Mouse (Mus musculus) CH12.LX (cell line): ENCODE measurements at regions not wholly inside any gene's neighbourhood (a gene's known extent, or its start where the extent isn't known, plus 50 kb on each side); places are given as distances from the start of the nearest gene placed in this dataset.

Experiments used
- DNase-seq: peaks from one replicate; pipeline ENCODE4 v3.0.0-alpha.2; 2013; ENCODE audit errors: extremely low read depth
- H3K27ac ChIP-seq: 2 replicates; pipeline ENCODE4 v1.5.1; 2012; ENCODE audit warnings: low read depth, mild to moderate bottlenecking, control low read depth, moderate library complexity; ENCODE audit not compliant: insufficient read depth
- H3K27me3 ChIP-seq: replicated peaks from 2 replicates; pipeline ENCODE3; 2012; ENCODE audit warnings: inconsistent platforms
- H3K36me3 ChIP-seq, 2 experiments: replicated peaks in 1 of 2; 2 replicates each; pipeline versions ENCODE3 to v1.6.1; 2012; ENCODE audit warnings: inconsistent platforms in 1 of 2, low read length in 1 of 2, mild to moderate bottlenecking in 1 of 2, mixed read lengths in 1 of 2, moderate library complexity in 1 of 2; ENCODE audit not compliant: control insufficient read depth in 1 of 2, insufficient read depth in 1 of 2
- H3K4me1 ChIP-seq, 2 experiments: 2 replicates each; pipeline ENCODE4 v1.6.1; 2012; ENCODE audit warnings: inconsistent platforms in 1 of 2, moderate library complexity in 1 of 2; ENCODE audit not compliant: insufficient read depth in 2 of 2, control insufficient read depth in 1 of 2
- H3K4me2 ChIP-seq: 2 replicates; pipeline ENCODE4 v1.6.1; 2012; ENCODE audit warnings: low read depth, mild to moderate bottlenecking, control low read depth; ENCODE audit not compliant: poor library complexity, insufficient read depth, severe bottlenecking
- H3K4me3 ChIP-seq, 3 experiments: fragments of 150-350 bp in 1 of 3; sonication (generic) in 1 of 3; replicated peaks in 1 of 3; 2 replicates each; pipeline versions ENCODE3 to v1.5.1; 2011 to 2012; ENCODE audit warnings: low read depth in 2 of 3, low read length in 2 of 3, mild to moderate bottlenecking in 2 of 3, moderate library complexity in 2 of 3, control low read depth in 1 of 3, improper control_type of control experiment in 1 of 3, inconsistent platforms in 1 of 3, mixed read lengths in 1 of 3; ENCODE audit not compliant: poor library complexity in 1 of 3
- H3K79me2 ChIP-seq: replicated peaks from 2 replicates; pipeline ENCODE4 v1.6.1; 2012; ENCODE audit warnings: mild to moderate bottlenecking, moderate library complexity; ENCODE audit not compliant: control insufficient read depth, poor library complexity, insufficient read depth, severe bottlenecking; ENCODE audit errors: extremely low read depth
- H3K9ac ChIP-seq: 2 replicates; pipeline ENCODE4 v1.6.1; 2012; ENCODE audit warnings: low read depth, mild to moderate bottlenecking, control low read depth, moderate library complexity; ENCODE audit not compliant: insufficient read depth
- H3K9me3 ChIP-seq: replicated peaks from 2 replicates; pipeline ENCODE3; 2012; ENCODE audit warnings: low read length, inconsistent platforms, mixed read lengths
- BHLHE40 ChIP-seq: IDR thresholded peaks from 2 replicates; pipeline ENCODE4 v1.6.1; 2011; ENCODE audit warnings: mild to moderate bottlenecking, low read depth, low read length, improper control_type of control experiment
- CHD2 ChIP-seq: IDR thresholded peaks from 2 replicates; pipeline ENCODE4 v1.6.1; 2011; ENCODE audit warnings: low read length, improper control_type of control experiment
- CTCF ChIP-seq, 2 experiments: IDR thresholded peaks in 1 of 2; conservative IDR thresholded peaks in 1 of 2; 2 replicates each; pipeline ENCODE4 v1.5.1; 2011 to 2012; ENCODE audit warnings: low read depth in 2 of 2, low read length in 2 of 2, improper control_type of control experiment in 1 of 2, inconsistent platforms in 1 of 2, mild to moderate bottlenecking in 1 of 2, moderate library complexity in 1 of 2
- E2F4 ChIP-seq: IDR thresholded peaks from 2 replicates; pipeline ENCODE4 v1.6.1; 2011; ENCODE audit warnings: low read depth, low read length, improper control_type of control experiment; ENCODE audit not compliant: insufficient replicate concordance
- ETS1 ChIP-seq: conservative IDR thresholded peaks from 2 replicates; pipeline ENCODE4 v1.6.1; 2012; ENCODE audit warnings: low read depth, mild to moderate bottlenecking, inconsistent platforms, low read length, improper control_type of control experiment, moderate library complexity
- GABPA ChIP-seq: IDR thresholded peaks from 2 replicates; pipeline ENCODE4 v1.6.1; 2012; ENCODE audit warnings: low read depth, low read length, improper control_type of control experiment, inconsistent platforms; ENCODE audit not compliant: insufficient replicate concordance
- IRF4 ChIP-seq: IDR thresholded peaks from 2 replicates; pipeline ENCODE4 v1.6.1; 2014; ENCODE audit warnings: low read depth, mild to moderate bottlenecking, inconsistent platforms, low read length, improper control_type of control experiment
- JUN ChIP-seq: IDR thresholded peaks from 2 replicates; pipeline ENCODE4 v1.6.1; 2011; ENCODE audit warnings: low read depth, mild to moderate bottlenecking, low read length, improper control_type of control experiment, moderate library complexity; ENCODE audit not compliant: insufficient read depth
- JUND ChIP-seq: conservative IDR thresholded peaks from 2 replicates; pipeline ENCODE4 v1.6.1; 2011; ENCODE audit warnings: low read depth, low read length, improper control_type of control experiment
- MAFK ChIP-seq: IDR thresholded peaks from 2 replicates; pipeline ENCODE4 v1.6.1; 2011; ENCODE audit warnings: low read length, improper control_type of control experiment; ENCODE audit not compliant: insufficient replicate concordance
- MYC ChIP-seq: IDR thresholded peaks from 2 replicates; pipeline ENCODE4 v1.6.1; 2011; ENCODE audit warnings: low read depth, mild to moderate bottlenecking, improper control_type of control experiment, low read length
- NELFE ChIP-seq: IDR thresholded peaks from 2 replicates; pipeline ENCODE4 v1.6.1; 2011; ENCODE audit warnings: low read depth, low read length, improper control_type of control experiment
- NRF1 ChIP-seq: IDR thresholded peaks from 2 replicates; pipeline ENCODE4 v1.6.1; 2014; ENCODE audit warnings: low read depth, mild to moderate bottlenecking, inconsistent platforms, low read length, improper control_type of control experiment, moderate library complexity
- PAX5 ChIP-seq: IDR thresholded peaks from 2 replicates; pipeline ENCODE4 v1.6.1; 2012; ENCODE audit warnings: low read length, inconsistent platforms, mixed read lengths
- POLR2A ChIP-seq: IDR thresholded peaks from 2 replicates; pipeline ENCODE4 v1.6.1; 2011; ENCODE audit warnings: low read depth, mild to moderate bottlenecking, improper control_type of control experiment, low read length
- POLR2AphosphoS2 ChIP-seq: IDR thresholded peaks from 2 replicates; pipeline ENCODE4 v1.6.1; 2011; ENCODE audit warnings: low read depth, low read length, improper control_type of control experiment
- RAD21 ChIP-seq: IDR thresholded peaks from 2 replicates; pipeline ENCODE4 v1.6.1; 2011; ENCODE audit warnings: low read depth, mild to moderate bottlenecking, low read length, improper control_type of control experiment, moderate library complexity
- SIN3A ChIP-seq: IDR thresholded peaks from 2 replicates; pipeline ENCODE4 v1.6.1; 2012; ENCODE audit warnings: low read length, improper control_type of control experiment, inconsistent platforms
- SMC3 ChIP-seq: IDR thresholded peaks from 2 replicates; pipeline ENCODE4 v1.6.1; 2011; ENCODE audit warnings: low read depth, low read length, improper control_type of control experiment
- TBP ChIP-seq: conservative IDR thresholded peaks from 2 replicates; pipeline ENCODE4 v1.6.1; 2011; ENCODE audit warnings: low read depth, low read length, improper control_type of control experiment
- TCF12 ChIP-seq: IDR thresholded peaks from 2 replicates; pipeline ENCODE4 v1.6.1; 2014; ENCODE audit warnings: low read depth, mild to moderate bottlenecking, inconsistent platforms, low read length, improper control_type of control experiment
- UBTF ChIP-seq: IDR thresholded peaks from 2 replicates; pipeline ENCODE4 v1.6.1; 2012; ENCODE audit warnings: low read depth, mild to moderate bottlenecking, inconsistent platforms, low read length, improper control_type of control experiment, moderate library complexity
- USF1 ChIP-seq: IDR thresholded peaks from 2 replicates; pipeline ENCODE4 v1.6.1; 2014; ENCODE audit warnings: low read depth, mild to moderate bottlenecking, inconsistent platforms, low read length, improper control_type of control experiment
- USF2 ChIP-seq: conservative IDR thresholded peaks from 2 replicates; pipeline ENCODE4 v1.6.1; 2011; ENCODE audit warnings: low read depth, low read length, improper control_type of control experiment
- ZC3H11A ChIP-seq: IDR thresholded peaks from 2 replicates; pipeline ENCODE4 v1.6.1; 2012; ENCODE audit warnings: low read depth, mild to moderate bottlenecking, inconsistent platforms, low read length, improper control_type of control experiment
- ZKSCAN1 ChIP-seq: IDR thresholded peaks from 2 replicates; pipeline ENCODE4 v1.6.1; 2012; ENCODE audit warnings: low read depth, inconsistent platforms, low read length, improper control_type of control experiment, borderline replicate concordance
- ZMIZ1 ChIP-seq: IDR thresholded peaks from 2 replicates; pipeline ENCODE4 v1.6.1; 2012; ENCODE audit warnings: low read depth, mild to moderate bottlenecking, inconsistent platforms, low read length, improper control_type of control experiment
- ZNF384 ChIP-seq: IDR thresholded peaks from 2 replicates; pipeline ENCODE4 v1.6.1; 2012; ENCODE audit warnings: low read depth, low read length, improper control_type of control experiment, inconsistent platforms
- dilution Hi-C: fragments of 300-500 bp; cut with MboI; formaldehyde crosslinking; loops from 2 replicates; pipeline ENCODE4 v1.14.3; 2020; ENCODE audit warnings: low sequenced_read_pairs; ENCODE audit not compliant: extremely low pct_unique_long_range_greater_than_20kb, extremely low pct_ligation_motif_present
- in situ Hi-C: fragments of 300-500 bp; cut with MboI; formaldehyde crosslinking; loops from 3 replicates; pipeline ENCODE4 v1.14.3; 2019; ENCODE audit warnings: low sequenced_read_pairs, low pct_ligation_motif_present, low pct_unique_long_range_greater_than_20kb, mixed read lengths

GRCm38 (mm10) chr15:51104796-51105195, 2779.9 kb upstream of the Gm7489 start:
- no peaks in the 10 kb centered on the region for H3K27me3 ChIP-seq
- dilution Hi-C loops (no loop called here), in situ Hi-C loops (no loop called here)
- H3K4me1 ChIP-seq: no peaks in the 10 kb centered on the region
- no peak overlapping the region for H3K27ac ChIP-seq
- H3K4me2 ChIP-seq: no peak overlapping the region
- no peaks in the 10 kb centered on the region for H3K36me3 ChIP-seq
- no peak for DNase-seq
- H3K79me2 ChIP-seq: no peaks in the 10 kb centered on the region
- TF ChIP-seq SIN3A: no peak
- no peak for TF ChIP-seq IRF4
- no peak for TF ChIP-seq ZKSCAN1
- TF ChIP-seq USF2: no peak
- TF ChIP-seq TCF12: no peak
- no peak for TF ChIP-seq RAD21
- no peak for TF ChIP-seq UBTF
- no peak for TF ChIP-seq ETS1
- TF ChIP-seq TBP: no peak
- no peak for TF ChIP-seq PAX5
- TF ChIP-seq POLR2A: no peak
- TF ChIP-seq ZNF384: no peak
- TF ChIP-seq JUND: no peak
- no peak for TF ChIP-seq ZMIZ1
- TF ChIP-seq MYC: no peak
- no peak for TF ChIP-seq CTCF (conservative IDR thresholded peaks at IDR 0.05 in 1 of 2, IDR thresholded peaks at IDR 0.05 in 1 of 2; ENCODE audit: low read depth in 2 of 2, low read length in 2 of 2)
- no peak for TF ChIP-seq MAFK
- no peak for TF ChIP-seq NRF1
- H3K4me3 ChIP-seq: no peak overlapping the region
- H3K9me3 ChIP-seq: peaks cover 2% of the 10 kb centered on the region
- no peak overlapping the region for H3K9ac ChIP-seq

- Histone ChIP-seq H3K4me1 (no peaks in the 10 kb centered on the region), H3K9me3 (peaks cover 2% of the 10 kb centered on the region), H3K36me3 (no peaks in the 10 kb centered on the region), H3K9ac (no peak overlapping the region), H3K79me2 (no peaks in the 10 kb centered on the region), H3K4me2 (no peak overlapping the region), H3K27me3 (no peaks in the 10 kb centered on the region), H3K27ac (no peak overlapping the region), H3K4me3 (no peak overlapping the region)
- no peak for TF ChIP-seq TCF12
- TF ChIP-seq NELFE: no peak
- no peak for TF ChIP-seq PAX5
- no peak for TF ChIP-seq MYC
- no peak for TF ChIP-seq USF2
- TF ChIP-seq JUN: no peak
- no peak for TF ChIP-seq IRF4
- no peak for TF ChIP-seq E2F4
- no peak for TF ChIP-seq ZC3H11A
- TF ChIP-seq ZMIZ1: no peak
- TF ChIP-seq USF1: no peak
- no peak for TF ChIP-seq GABPA
- TF ChIP-seq CTCF (conservative IDR thresholded peaks at IDR 0.05 in 1 of 2, IDR thresholded peaks at IDR 0.05 in 1 of 2; ENCODE audit: low read depth in 2 of 2, low read length in 2 of 2): no peak
- no peak for TF ChIP-seq CHD2
- no peak for TF ChIP-seq POLR2AphosphoS2
- no peak for TF ChIP-seq RAD21
- TF ChIP-seq BHLHE40: no peak
- no peak for TF ChIP-seq SMC3
- dilution Hi-C loops (no loop called here), in situ Hi-C loops (no loop called here)
- no peak for DNase-seq
These were observed 2779.2 kb upstream of the Gm7489 start for GRCm38 (mm10) chr15:51105359-51106008.
